ENCODE assay signal across 12 mouse cellular contexts in the genomic region with DNA sequence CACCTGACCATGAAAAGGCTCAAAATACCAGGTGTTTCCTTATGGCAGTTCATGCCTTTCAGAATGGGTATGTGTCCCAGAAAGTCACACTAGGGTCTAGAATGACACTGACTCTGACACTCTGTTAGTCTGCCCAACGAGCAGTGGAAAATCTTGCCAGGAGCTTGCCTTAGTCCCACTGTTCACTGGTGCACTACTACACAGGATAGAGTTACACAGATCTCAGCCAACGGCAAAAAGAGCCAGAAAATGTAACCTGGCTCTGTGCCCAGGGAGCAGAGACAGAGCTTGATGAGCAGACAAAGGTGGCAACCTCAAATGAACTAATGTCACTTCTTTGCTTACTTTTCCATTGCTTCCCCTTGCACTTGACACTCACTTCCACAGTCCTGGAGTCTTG.
DNase-seq lines count a peak whose midpoint lies in the region; ATAC-seq and TF ChIP-seq lines count a peak whose summit lies in the region.
"Had no signal": no experiment of that assay in that cellular context is flagged by ENCODE, and none has a peak within 500 bp of the region (broad histone marks: within the 10 kb centered on the region; RNA-seq: fewer than 3 reads in every experiment).

No protein-coding gene starts in this region.

- TF ChIP-seq CTCF in lung, embryonic 14.5 days (IDR thresholded peaks at IDR 0.05; ENCODE audit: low read depth), result no peak
- TF ChIP-seq CTCF in stomach, postnatal 0 days (IDR thresholded peaks at IDR 0.05; ENCODE audit: low read depth), result no peak

- no peaks in the 10 kb centered on the region for H3K9me3 ChIP-seq in lung, embryonic 14.5 days (ENCODE audit: low read depth, low read length)
- H3K9me3 ChIP-seq in embryonic facial prominence, embryonic 15.5 days (replicated peaks), result no peaks in the 10 kb centered on the region
- H3K9me3 ChIP-seq in stomach, postnatal 0 days (ENCODE audit: control insufficient read depth, low read length), result no peaks in the 10 kb centered on the region
- H3K9me3 ChIP-seq: hindbrain, embryonic 13.5 days; lung, embryonic 15.5 days; midbrain, embryonic 12.5 days had no signal

- H3K27ac ChIP-seq in lung, embryonic 14.5 days (ENCODE audit: low read depth), result no peak overlapping the region
- H3K27ac ChIP-seq in embryonic facial prominence, embryonic 15.5 days (replicated peaks), result no peak overlapping the region
- no peak overlapping the region for H3K27ac ChIP-seq in stomach, postnatal 0 days (replicated peaks)
- H3K27ac ChIP-seq: hindbrain, embryonic 13.5 days; lung, embryonic 15.5 days; midbrain, embryonic 12.5 days had no signal

- TF ChIP-seq EP300 in stomach, postnatal 0 days (optimal IDR thresholded peaks at IDR 0.05), result no peak

- ATAC-seq in lung, embryonic 14.5 days (ENCODE audit: insufficient read depth), result no peak
- ATAC-seq in embryonic facial prominence, embryonic 15.5 days (ENCODE audit: insufficient number of reproducible peaks, low FRiP score, low TSS enrichment, low read depth), result peak; percentile 47
- ATAC-seq in stomach, postnatal 0 days (ENCODE audit: low FRiP score, low TSS enrichment), result no peak

- no peak overlapping the region for H3K4me2 ChIP-seq in lung, embryonic 14.5 days
- no peak overlapping the region for H3K4me2 ChIP-seq in embryonic facial prominence, embryonic 15.5 days (replicated peaks)
- H3K4me2 ChIP-seq in stomach, postnatal 0 days (replicated peaks; ENCODE audit: low read depth), result no peak overlapping the region
- H3K4me2 ChIP-seq: hindbrain, embryonic 13.5 days; lung, embryonic 15.5 days; midbrain, embryonic 12.5 days had no signal

- H3K27me3 ChIP-seq in lung, embryonic 14.5 days (ENCODE audit: insufficient read depth, low read length), result no peaks in the 10 kb centered on the region
- H3K27me3 ChIP-seq in embryonic facial prominence, embryonic 15.5 days, result no peaks in the 10 kb centered on the region
- H3K27me3 ChIP-seq in stomach, postnatal 0 days (ENCODE audit: control insufficient read depth, insufficient read depth, low read length), result no peaks in the 10 kb centered on the region
- H3K27me3 ChIP-seq: hindbrain, embryonic 13.5 days; lung, embryonic 15.5 days; midbrain, embryonic 12.5 days had no signal

- intact Hi-C loops in heart, postnatal 25 days (cut with DNase I), result no loop called here

- DNase-seq in adrenal gland, postnatal 10 days, result peak; percentile 14
- no peak for DNase-seq in adrenal gland, postnatal 36 days
- DNase-seq in heart, adult 11 months, result peak; percentile 92
- DNase-seq in heart, postnatal 25 days (ENCODE audit: low spot score), result no peak
- DNase-seq in lung, embryonic 14.5 days, result peak; percentile 44
- no peak for DNase-seq in lung, postnatal 14 days
- no peak for DNase-seq in stomach, postnatal 0 days (ENCODE audit: low spot score)
- DNase-seq: thymus, adult 2 months had no signal

- no peaks in the 10 kb centered on the region; the same call in 1 of the 2 replicates for H3K4me1 ChIP-seq in lung, embryonic 14.5 days (ENCODE audit: insufficient read depth)
- 0 out of 2 replicates have a peak, but pooled peaks cover 8% of the 10 kb centered on the region for H3K4me1 ChIP-seq in embryonic facial prominence, embryonic 15.5 days
- no peaks in the 10 kb centered on the region for H3K4me1 ChIP-seq in stomach, postnatal 0 days (replicated peaks; ENCODE audit: control insufficient read depth, insufficient read depth)
- H3K4me1 ChIP-seq: hindbrain, embryonic 13.5 days; lung, embryonic 15.5 days; midbrain, embryonic 12.5 days had no signal

- no peak overlapping the region for H3K9ac ChIP-seq in lung, embryonic 14.5 days
- H3K9ac ChIP-seq in embryonic facial prominence, embryonic 15.5 days, result no peak overlapping the region
- H3K9ac ChIP-seq in stomach, postnatal 0 days (ENCODE audit: low read length), result no peak overlapping the region
- H3K9ac ChIP-seq: hindbrain, embryonic 13.5 days; lung, embryonic 15.5 days; midbrain, embryonic 12.5 days had no signal

- no peak overlapping the region for H3K4me3 ChIP-seq in lung, embryonic 14.5 days (ENCODE audit: low read depth, low read length)
- no peak overlapping the region for H3K4me3 ChIP-seq in embryonic facial prominence, embryonic 15.5 days (replicated peaks)
- H3K4me3 ChIP-seq in stomach, postnatal 0 days (ENCODE audit: low read depth, low read length), result no peak overlapping the region
- H3K4me3 ChIP-seq: hindbrain, embryonic 13.5 days; lung, embryonic 15.5 days; midbrain, embryonic 12.5 days had no signal

- WGBS in lung, embryonic 14.5 days, result 31% methylated on average over 2 of the region's 2 CpGs
- 17% methylated on average over 2 of the region's 2 CpGs for WGBS in embryonic facial prominence, embryonic 15.5 days
- WGBS in stomach, postnatal 0 days, result 33% methylated on average over 2 of the region's 2 CpGs

- no peaks in the 10 kb centered on the region for H3K36me3 ChIP-seq in lung, embryonic 14.5 days (ENCODE audit: insufficient read depth)
- H3K36me3 ChIP-seq in embryonic facial prominence, embryonic 15.5 days, result no peaks in the 10 kb centered on the region
- no peaks in the 10 kb centered on the region for H3K36me3 ChIP-seq in stomach, postnatal 0 days (ENCODE audit: control insufficient read depth, insufficient read depth, low read length)
- H3K36me3 ChIP-seq: hindbrain, embryonic 13.5 days; lung, embryonic 15.5 days; midbrain, embryonic 12.5 days had no signal

Comparison
In these comparisons a context has a peak if more than half of its experiments do, and no peak if none do; other contexts are left out.
1. DNase-seq: peak in adrenal gland, postnatal 10 days (single experiment), heart, adult 11 months (single experiment) and lung, embryonic 14.5 days (single experiment); none in adrenal gland, postnatal 36 days (0 of 2), heart, postnatal 25 days (single experiment), lung, postnatal 14 days (single experiment) and stomach, postnatal 0 days (single experiment).